Mouse (Mus musculus): Measurements from ENCODE around the gene Elmo1. TPM values are rescaled to one million over a fixed set of nuclear protein-coding genes. Genes with fewer than 3 reads are reported as not detected.

The Elmo1 gene
- polyA plus RNA-seq, 1 experiment from 2014 or later: 49.6 TPM

GRCm38 (mm10) chr13:20473641-20474078 is 383.3 kb downstream of the Elmo1 start:
- H3K9ac ChIP-seq (ENCODE audit: low read depth, low read length): peak overlapping the region; percentile 58
- ATAC-seq: no peak
- H3K27ac ChIP-seq (ENCODE audit: low read depth, low read length): peak overlapping the region; percentile 84
- H3K27me3 ChIP-seq (replicated peaks; ENCODE audit: control insufficient read depth, insufficient read depth, low read length): no peaks in the 10 kb centered on the region
- H3K9me3 ChIP-seq (ENCODE audit: control insufficient read depth, low read length): no peaks in the 10 kb centered on the region
- no peaks in the 10 kb centered on the region for H3K36me3 ChIP-seq (ENCODE audit: control insufficient read depth, insufficient read depth, low read length)
- H3K4me1 ChIP-seq (ENCODE audit: control insufficient read depth, insufficient read depth, low read depth, low read length): peaks cover 9% of the 10 kb centered on the region
- H3K4me2 ChIP-seq (ENCODE audit: low read length): peak overlapping the region; percentile 60
- peak overlapping the region; percentile 50 for H3K4me3 ChIP-seq (ENCODE audit: low read length)
- 29% methylated on average over 7 of the region's 7 CpGs for WGBS

DNA sequence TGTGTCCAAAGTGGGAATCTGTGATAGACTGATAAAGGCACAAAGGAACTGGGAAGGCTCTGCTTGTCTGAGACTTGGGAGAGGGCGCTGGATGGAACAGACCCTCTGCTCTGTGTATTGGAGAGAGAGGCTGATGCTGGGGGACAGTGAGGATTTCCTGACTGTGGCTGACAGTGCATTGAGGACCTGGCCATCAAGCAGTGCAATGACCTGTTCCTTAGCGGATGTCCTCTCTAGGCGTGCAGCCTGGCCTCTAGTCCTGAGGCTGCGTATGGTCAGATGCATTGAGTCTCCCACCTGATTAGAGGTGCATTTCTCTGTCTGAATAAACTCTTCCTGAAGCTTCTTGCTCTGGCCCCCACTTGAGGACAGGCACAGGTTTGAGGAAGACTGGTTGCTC is 384.2 kb downstream of the Elmo1 start:
- no peaks in the 10 kb centered on the region for H3K27me3 ChIP-seq (replicated peaks; ENCODE audit: control insufficient read depth, insufficient read depth, low read length)
- 85% methylated on average over 4 of the region's 4 CpGs for WGBS
- H3K4me2 ChIP-seq (ENCODE audit: low read length): peak overlapping the region; percentile 60
- peak overlapping the region; percentile 58 for H3K9ac ChIP-seq (ENCODE audit: low read depth, low read length)
- no peak for ATAC-seq
- H3K27ac ChIP-seq (ENCODE audit: low read depth, low read length): peak overlapping the region; percentile 84; the same call in 1 of the 2 replicates
- no peaks in the 10 kb centered on the region for H3K9me3 ChIP-seq (ENCODE audit: control insufficient read depth, low read length)
- H3K4me3 ChIP-seq (ENCODE audit: low read length): peak overlapping the region; percentile 50
- H3K36me3 ChIP-seq (ENCODE audit: control insufficient read depth, insufficient read depth, low read length): no peaks in the 10 kb centered on the region
- peaks cover 9% of the 10 kb centered on the region for H3K4me1 ChIP-seq (ENCODE audit: control insufficient read depth, insufficient read depth, low read depth, low read length)

- no peak overlapping the region for H3K9ac ChIP-seq (ENCODE audit: low read depth, low read length)
- 88% methylated on average over 1 of the region's 1 CpGs for WGBS
- no peaks in the 10 kb centered on the region; the same call in 1 of the 2 replicates for H3K4me1 ChIP-seq (ENCODE audit: control insufficient read depth, insufficient read depth, low read depth, low read length)
- no peak overlapping the region for H3K4me2 ChIP-seq (ENCODE audit: low read length)
- ATAC-seq: peak; percentile 34; the same call in 1 of the 2 replicates
- H3K27ac ChIP-seq (ENCODE audit: low read depth, low read length): no peak overlapping the region
- no peaks in the 10 kb centered on the region for H3K27me3 ChIP-seq (replicated peaks; ENCODE audit: control insufficient read depth, insufficient read depth, low read length)
- no peak overlapping the region for H3K4me3 ChIP-seq (ENCODE audit: low read length)
- H3K9me3 ChIP-seq (ENCODE audit: control insufficient read depth, low read length): no peaks in the 10 kb centered on the region
- H3K36me3 ChIP-seq (ENCODE audit: control insufficient read depth, insufficient read depth, low read length): no peaks in the 10 kb centered on the region
Measured at GRCm38 (mm10) chr13:20481805-20482204, 391.4 kb downstream of the Elmo1 start.

DNA sequence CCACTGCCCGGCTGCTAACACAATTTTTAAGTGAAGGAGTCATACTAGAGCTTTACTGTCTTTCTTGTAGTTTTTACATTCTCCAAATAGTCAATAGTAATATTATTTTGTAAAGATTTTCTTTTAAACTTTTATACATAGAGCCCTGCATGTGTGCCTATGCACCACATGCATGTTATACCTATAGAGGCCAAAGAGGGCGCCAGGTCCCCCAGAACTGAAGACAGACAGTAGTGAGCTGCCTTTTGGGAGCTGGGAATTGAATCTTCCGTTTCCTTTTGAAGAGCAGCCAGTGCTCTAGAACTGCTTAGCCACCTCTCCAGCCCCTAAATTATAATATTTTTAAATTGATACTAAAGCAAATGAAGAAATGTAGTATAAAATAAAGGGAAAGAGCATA is 398.7 kb downstream of the Elmo1 start:
- no peaks in the 10 kb centered on the region for H3K27me3 ChIP-seq (replicated peaks; ENCODE audit: control insufficient read depth, insufficient read depth, low read length)
- no peaks in the 10 kb centered on the region for H3K9me3 ChIP-seq (ENCODE audit: control insufficient read depth, low read length)
- peaks cover 5% of the 10 kb centered on the region; the same call in 1 of the 2 replicates for H3K4me1 ChIP-seq (ENCODE audit: control insufficient read depth, insufficient read depth, low read depth, low read length)
- H3K27ac ChIP-seq (ENCODE audit: low read depth, low read length): no peak overlapping the region
- H3K9ac ChIP-seq (ENCODE audit: low read depth, low read length): no peak overlapping the region
- no peak overlapping the region for H3K4me3 ChIP-seq (ENCODE audit: low read length)
- H3K4me2 ChIP-seq (ENCODE audit: low read length): no peak overlapping the region
- 72% methylated on average over 3 of the region's 3 CpGs for WGBS
- ATAC-seq: peak; percentile 25; the same call in 1 of the 2 replicates
- H3K36me3 ChIP-seq (ENCODE audit: control insufficient read depth, insufficient read depth, low read length): no peaks in the 10 kb centered on the region

GRCm38 (mm10) chr13:20489698-20490417 is 399.5 kb downstream of the Elmo1 start:
- Histone ChIP-seq H3K36me3 (ENCODE audit: control insufficient read depth, insufficient read depth, low read length) (no peaks in the 10 kb centered on the region), H3K4me2 (ENCODE audit: low read length) (no peak overlapping the region), H3K4me3 (ENCODE audit: low read length) (no peak overlapping the region), H3K9ac (ENCODE audit: low read depth, low read length) (no peak overlapping the region), H3K4me1 (ENCODE audit: control insufficient read depth, insufficient read depth, low read depth, low read length) (peaks cover 5% of the 10 kb centered on the region; the same call in 1 of the 2 replicates), H3K9me3 (ENCODE audit: control insufficient read depth, low read length) (no peaks in the 10 kb centered on the region), H3K27me3 (replicated peaks; ENCODE audit: control insufficient read depth, insufficient read depth, low read length) (no peaks in the 10 kb centered on the region), H3K27ac (ENCODE audit: low read depth, low read length) (no peak overlapping the region)
- ATAC-seq: peak; percentile 61
- WGBS: 63% methylated on average over 8 of the region's 8 CpGs

GRCm38 (mm10) chr13:20490860-20491594 is 400.6 kb downstream of the Elmo1 start:
- 0 out of 2 replicates have a peak, but pooled peaks have one; percentile 38 for ATAC-seq
- H3K4me2 ChIP-seq (ENCODE audit: low read length): no peak overlapping the region
- H3K4me3 ChIP-seq (ENCODE audit: low read length): no peak overlapping the region
- no peak overlapping the region for H3K9ac ChIP-seq (ENCODE audit: low read depth, low read length)
- H3K4me1 ChIP-seq (ENCODE audit: control insufficient read depth, insufficient read depth, low read depth, low read length): peaks cover 5% of the 10 kb centered on the region; the same call in 1 of the 2 replicates
- H3K27me3 ChIP-seq (replicated peaks; ENCODE audit: control insufficient read depth, insufficient read depth, low read length): no peaks in the 10 kb centered on the region
- H3K36me3 ChIP-seq (ENCODE audit: control insufficient read depth, insufficient read depth, low read length): no peaks in the 10 kb centered on the region
- H3K9me3 ChIP-seq (ENCODE audit: control insufficient read depth, low read length): no peaks in the 10 kb centered on the region
- WGBS: 82% methylated on average over 5 of the region's 5 CpGs
- no peak overlapping the region for H3K27ac ChIP-seq (ENCODE audit: low read depth, low read length)

GRCm38 (mm10) chr13:20491666-20492065 is 401.3 kb downstream of the Elmo1 start:
- H3K27ac ChIP-seq (ENCODE audit: low read depth, low read length): no peak overlapping the region
- WGBS: 79% methylated on average over 3 of the region's 3 CpGs
- no peak overlapping the region for H3K9ac ChIP-seq (ENCODE audit: low read depth, low read length)
- peaks cover 5% of the 10 kb centered on the region; the same call in 1 of the 2 replicates for H3K4me1 ChIP-seq (ENCODE audit: control insufficient read depth, insufficient read depth, low read depth, low read length)
- no peaks in the 10 kb centered on the region for H3K27me3 ChIP-seq (replicated peaks; ENCODE audit: control insufficient read depth, insufficient read depth, low read length)
- no peaks in the 10 kb centered on the region for H3K36me3 ChIP-seq (ENCODE audit: control insufficient read depth, insufficient read depth, low read length)
- H3K4me2 ChIP-seq (ENCODE audit: low read length): no peak overlapping the region
- H3K9me3 ChIP-seq (ENCODE audit: control insufficient read depth, low read length): no peaks in the 10 kb centered on the region
- no peak for ATAC-seq
- no peak overlapping the region for H3K4me3 ChIP-seq (ENCODE audit: low read length)

- WGBS: 82% methylated on average over 6 of the region's 6 CpGs
- Histone ChIP-seq H3K4me3 (ENCODE audit: low read length) (no peak overlapping the region), H3K4me2 (ENCODE audit: low read length) (no peak overlapping the region), H3K9me3 (ENCODE audit: control insufficient read depth, low read length) (no peaks in the 10 kb centered on the region), H3K36me3 (ENCODE audit: control insufficient read depth, insufficient read depth, low read length) (no peaks in the 10 kb centered on the region), H3K27me3 (replicated peaks; ENCODE audit: control insufficient read depth, insufficient read depth, low read length) (no peaks in the 10 kb centered on the region), H3K9ac (ENCODE audit: low read depth, low read length) (no peak overlapping the region), H3K27ac (ENCODE audit: low read depth, low read length) (no peak overlapping the region), H3K4me1 (ENCODE audit: control insufficient read depth, insufficient read depth, low read depth, low read length) (peaks cover 5% of the 10 kb centered on the region; the same call in 1 of the 2 replicates)
- ATAC-seq: no peak
Measured at GRCm38 (mm10) chr13:20494047-20494739, 403.8 kb downstream of the Elmo1 start.

DNA sequence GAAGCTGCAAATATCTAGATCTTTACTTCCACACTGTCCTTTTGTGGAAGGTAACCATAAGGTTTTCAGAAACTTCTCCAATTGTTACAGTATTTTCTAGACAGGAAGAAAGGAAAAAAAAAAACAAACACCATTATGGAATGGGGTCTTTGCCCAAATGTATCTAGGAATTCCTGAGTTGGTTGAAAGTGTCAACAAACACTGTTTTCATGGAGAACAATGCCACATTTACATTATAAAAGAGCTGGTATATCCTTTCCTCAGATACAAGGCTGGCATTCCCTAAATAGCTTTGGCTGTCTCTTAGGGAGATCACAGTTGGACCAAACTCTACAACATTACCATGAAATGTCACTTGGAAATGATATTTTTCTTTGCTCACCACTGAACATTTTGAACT is 411.5 kb downstream of the Elmo1 start:
- ATAC-seq: no peak
- H3K9ac ChIP-seq (ENCODE audit: low read depth, low read length): no peak overlapping the region

More for the DNA sequence above, 411.5 kb downstream of the Elmo1 start:
- H3K36me3 ChIP-seq (ENCODE audit: control insufficient read depth, insufficient read depth, low read length): no peaks in the 10 kb centered on the region
- H3K27me3 ChIP-seq (replicated peaks; ENCODE audit: control insufficient read depth, insufficient read depth, low read length): no peaks in the 10 kb centered on the region
- no peaks in the 10 kb centered on the region for H3K9me3 ChIP-seq (ENCODE audit: control insufficient read depth, low read length)
- H3K27ac ChIP-seq (ENCODE audit: low read depth, low read length): no peak overlapping the region
- H3K4me2 ChIP-seq (ENCODE audit: low read length): no peak overlapping the region
- no peaks in the 10 kb centered on the region; the same call in 1 of the 2 replicates for H3K4me1 ChIP-seq (ENCODE audit: control insufficient read depth, insufficient read depth, low read depth, low read length)
- no peak overlapping the region for H3K4me3 ChIP-seq (ENCODE audit: low read length)

Measured in hindbrain, embryonic 16.5 days (tissue).